Mouse (Mus musculus) lung, adult 2 months (tissue): ENCODE measurements at regions not wholly inside any gene's neighbourhood (a gene's known extent, or its start where the extent isn't known, plus 50 kb on each side); places are given as distances from the start of the nearest gene placed in this dataset.

ENCODE experiments used
- CTCF ChIP-seq: fragments of 200-500 bp; IDR thresholded peaks from 2 replicates; pipeline ENCODE4 v1.5.1; 2011; ENCODE audit warnings: mild to moderate bottlenecking, low read length, control low read depth; ENCODE audit not compliant: insufficient read depth
- POLR2A ChIP-seq: fragments of 200-500 bp; IDR thresholded peaks from 2 replicates; pipeline ENCODE4 v1.6.1; 2011; ENCODE audit warnings: low read depth, mild to moderate bottlenecking, control low read depth, low read length, borderline replicate concordance; ENCODE audit errors: extremely low read depth

DNA sequence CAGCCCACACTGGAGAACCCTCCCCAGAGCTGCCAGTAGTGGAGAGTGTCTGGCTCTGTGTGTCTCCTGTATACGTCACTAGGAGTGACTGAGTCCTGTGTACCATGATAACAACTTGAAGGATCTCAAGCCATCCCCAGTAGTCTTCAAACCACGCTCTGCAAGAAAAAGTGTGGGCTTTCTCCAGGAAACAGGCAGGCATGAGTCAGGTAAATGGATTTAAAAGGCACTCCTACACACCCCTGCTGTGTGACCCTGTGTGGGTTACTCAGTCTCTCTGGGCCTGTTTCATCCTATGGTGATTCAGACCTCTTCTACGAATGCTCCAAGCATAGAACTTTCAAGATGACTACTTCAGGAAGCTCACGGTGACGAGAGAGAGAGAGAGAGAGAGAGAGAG, 269.7 kb upstream of the Zmiz1 start:
- TF ChIP-seq CTCF (no peak), POLR2A (no peak)
